Mouse (Mus musculus) layer of hippocampus, postnatal 25 days (tissue): ENCODE data around the gene Sh2d3c. TPM values are rescaled to one million over a fixed set of nuclear protein-coding genes. Genes with fewer than 3 reads are reported as not detected.

ENCODE experiments used
- DNase-seq, 2 experiments: peaks; one replicate each; pipeline ENCODE4 v3.0.0; 2022; ENCODE audit warnings: mixed read lengths in 2 of 2, low spot score in 1 of 2; ENCODE audit errors: extremely low spot score in 1 of 2
- total RNA-seq, 2 experiments: library from RNA; stranded (reverse); gene quantifications; 2 replicates each; pipeline ENCODE4 v1.2.3; 2021

The Sh2d3c gene
- total RNA-seq = 10 to 100 TPM; 22.8 to 23.9 TPM

- no peak for DNase-seq
These were observed at the start of gene Sh2d3c for GRCm38 (mm10) chr2:32720681-32721229. Gene Sh2d3c (plus strand): TSS chr2:32721055.

- no peak for DNase-seq
These were observed 49.7 kb upstream of the Sh2d3c start for GRCm38 (mm10) chr2:32671147-32671546.

- DNase-seq = no peak
These were observed 48.8 kb upstream of the Sh2d3c start for GRCm38 (mm10) chr2:32671907-32672595.

- DNase-seq = no peak
These were observed 47.5 kb upstream of the Sh2d3c start for GRCm38 (mm10) chr2:32673176-32673917.

GRCm38 (mm10) chr2:32676821-32677220, 44.0 kb upstream of the Sh2d3c start:
- no peak for DNase-seq

- DNase-seq = no peak
These were observed 43.2 kb upstream of the Sh2d3c start for GRCm38 (mm10) chr2:32677683-32678082.

- no peak for DNase-seq
These were observed 40.8 kb upstream of the Sh2d3c start for GRCm38 (mm10) chr2:32680051-32680451.

- DNase-seq = no peak
These were observed 39.7 kb upstream of the Sh2d3c start for GRCm38 (mm10) chr2:32680961-32681650.

GRCm38 (mm10) chr2:32681754-32682153, 39.1 kb upstream of the Sh2d3c start:
- DNase-seq = no peak

GRCm38 (mm10) chr2:32682721-32683417, 38.0 kb upstream of the Sh2d3c start:
- no peak for DNase-seq

- no peak for DNase-seq
These were observed 37.2 kb upstream of the Sh2d3c start for GRCm38 (mm10) chr2:32683701-32684100.

- DNase-seq = no peak
These were observed 36.0 kb upstream of the Sh2d3c start for GRCm38 (mm10) chr2:32684681-32685428.

- no peak for DNase-seq
These were observed 35.0 kb upstream of the Sh2d3c start for GRCm38 (mm10) chr2:32685807-32686206.

- no peak for DNase-seq
These were observed 34.2 kb upstream of the Sh2d3c start for GRCm38 (mm10) chr2:32686640-32687039.

GRCm38 (mm10) chr2:32687562-32687961, 33.3 kb upstream of the Sh2d3c start:
- no peak for DNase-seq

GRCm38 (mm10) chr2:32689420-32689819, 31.4 kb upstream of the Sh2d3c start:
- DNase-seq = peak; percentile 82 to 96

- no peak for DNase-seq
These were observed 29.8 kb upstream of the Sh2d3c start for GRCm38 (mm10) chr2:32691041-32691440.

- no peak for DNase-seq
These were observed 28.4 kb upstream of the Sh2d3c start for GRCm38 (mm10) chr2:32692496-32692895.

- no peak for DNase-seq
These were observed 27.6 kb upstream of the Sh2d3c start for GRCm38 (mm10) chr2:32693282-32693681.
